Mouse (Mus musculus) mouse trophoblast stem cell (cell line): ENCODE data around the gene Tshz2.
"Not testable (repeated sequence)": the region's sequence is repeated elsewhere in the genome, so short reads cannot be mapped to it uniquely, and the experiment has no call there.

Source experiments
- in situ Hi-C, 2 experiments: fragments of 300-500 bp; cut with MseI, MboI; formaldehyde crosslinking; loops; 2 replicates in 1 of 2; 3 replicates in 1 of 2; pipeline ENCODE4 v1.15.1; 2025

The Tshz2 gene

GRCm38 (mm10) chr2:169812055-169812454 lies 179.2 kb downstream of the Tshz2 start:
- in situ Hi-C loops, result no loop called here

- in situ Hi-C loops, result no loop called here
These were observed 180.1 kb downstream of the Tshz2 start for GRCm38 (mm10) chr2:169812940-169813339.

GRCm38 (mm10) chr2:169814351-169814750 lies 181.5 kb downstream of the Tshz2 start:
- in situ Hi-C loops, result no loop called here

GRCm38 (mm10) chr2:169814757-169815156 lies 181.9 kb downstream of the Tshz2 start:
- in situ Hi-C loops, result no loop called here

- in situ Hi-C loops, result no loop called here
These were observed 188.2 kb downstream of the Tshz2 start for GRCm38 (mm10) chr2:169821021-169821441.

GRCm38 (mm10) chr2:169825908-169826307 lies 193.1 kb downstream of the Tshz2 start:
- in situ Hi-C loops, result no loop called here

GRCm38 (mm10) chr2:169826316-169826715 lies 193.5 kb downstream of the Tshz2 start:
- in situ Hi-C loops, result no loop called here

- in situ Hi-C loops, result no loop called here
These were observed 194.0 kb downstream of the Tshz2 start for GRCm38 (mm10) chr2:169826833-169827232.

GRCm38 (mm10) chr2:169832184-169832583 lies 199.4 kb downstream of the Tshz2 start:
- in situ Hi-C loops, result no loop called here

- in situ Hi-C loops, result no loop called here
These were observed 200.8 kb downstream of the Tshz2 start for GRCm38 (mm10) chr2:169833638-169834037.

GRCm38 (mm10) chr2:169834602-169835001 lies 201.8 kb downstream of the Tshz2 start:
- in situ Hi-C loops, result no loop called here

GRCm38 (mm10) chr2:169837031-169837605 lies 204.3 kb downstream of the Tshz2 start:
- in situ Hi-C loops, result no loop called here

- in situ Hi-C loops, result no loop called here
These were observed 205.7 kb downstream of the Tshz2 start for GRCm38 (mm10) chr2:169838521-169838920.

GRCm38 (mm10) chr2:169841442-169841841 lies 208.6 kb downstream of the Tshz2 start:
- in situ Hi-C loops, result no loop called here

GRCm38 (mm10) chr2:169842494-169842893 lies 209.7 kb downstream of the Tshz2 start:
- in situ Hi-C loops, result no loop called here

GRCm38 (mm10) chr2:169843553-169843952 lies 210.7 kb downstream of the Tshz2 start:
- in situ Hi-C loops, result no loop called here

- in situ Hi-C loops, result no loop called here
These were observed 216.3 kb downstream of the Tshz2 start for GRCm38 (mm10) chr2:169849077-169849476.

GRCm38 (mm10) chr2:169849541-169849940 lies 216.7 kb downstream of the Tshz2 start:
- in situ Hi-C loops, result no loop called here

- in situ Hi-C loops, result no loop called here
These were observed 218.8 kb downstream of the Tshz2 start for GRCm38 (mm10) chr2:169851606-169852005.

- in situ Hi-C loops, result no loop called here
These were observed 221.7 kb downstream of the Tshz2 start for GRCm38 (mm10) chr2:169854491-169854890.

GRCm38 (mm10) chr2:169857041-169857440 lies 224.2 kb downstream of the Tshz2 start:
- in situ Hi-C loops, result not testable (repeated sequence)

- in situ Hi-C loops, result no loop called here
These were observed 226.5 kb downstream of the Tshz2 start for GRCm38 (mm10) chr2:169859078-169859855.

GRCm38 (mm10) chr2:169860895-169861294 lies 228.1 kb downstream of the Tshz2 start:
- in situ Hi-C loops, result no loop called here
